Mouse (Mus musculus): ENCODE measurements around the gene Cdsn. TPM values are rescaled to one million over a fixed set of nuclear protein-coding genes. Genes with fewer than 3 reads are reported as not detected.
A peak's percentile ranks its signal among the peaks of the same experiment; 100 is the strongest.
"Not testable (repeated sequence)": the region's sequence is repeated elsewhere in the genome, so short reads cannot be mapped to it uniquely, and the experiment has no call there.

The Cdsn gene
- not detected in 2 replicates for polyA plus RNA-seq (2016; fragmentation: Nextera tagmentation; extraction: Ambion mirVana)

- Histone ChIP-seq H3K4me3 (no peak within 1 kb of the TSS), H3K36me3 (replicated peaks) (no peaks in the 10 kb centered on the region), H3K27me3 (replicated peaks; ENCODE audit: low read depth, poor library complexity, severe bottlenecking) (peaks cover 7% of the 10 kb centered on the region; the same call in 1 of the 2 replicates), H3K27ac (replicated peaks) (no peak within 1 kb of the TSS), H3K4me1 (peaks cover 10% of the 10 kb centered on the region; the same call in 1 of the 2 replicates), H3K9me3 (0 out of 2 replicates have a peak, but pooled peaks cover 4% of the 10 kb centered on the region)
- 77% methylated on average over 10 of the region's 10 CpGs for WGBS
- DNase-seq (ENCODE audit: low spot score), result no peak
These were observed at the start of gene Cdsn for GRCm38 (mm10) chr17:35551881-35552414. TSS of gene Cdsn (plus strand) at chr17:35552128.

GRCm38 (mm10) chr17:35502226-35502625, 49.7 kb upstream of the Cdsn start:
- H3K27me3 ChIP-seq (replicated peaks; ENCODE audit: low read depth, poor library complexity, severe bottlenecking), result peaks cover 52% of the 10 kb centered on the region
- no peaks in the 10 kb centered on the region for H3K9me3 ChIP-seq
- H3K36me3 ChIP-seq (replicated peaks), result no peaks in the 10 kb centered on the region
- peak; percentile 75 for DNase-seq (ENCODE audit: low spot score)
- peaks cover 25% of the 10 kb centered on the region for H3K4me1 ChIP-seq
- no peak overlapping the region for H3K4me3 ChIP-seq
- peak overlapping the region; percentile 79 for H3K27ac ChIP-seq (replicated peaks)
- WGBS, result 3% methylated on average over 6 of the region's 6 CpGs

- WGBS, result 42% methylated on average over 5 of the region's 5 CpGs
- Histone ChIP-seq H3K4me1 (peaks cover 25% of the 10 kb centered on the region), H3K27me3 (replicated peaks; ENCODE audit: low read depth, poor library complexity, severe bottlenecking) (peaks cover 57% of the 10 kb centered on the region), H3K9me3 (no peaks in the 10 kb centered on the region), H3K4me3 (no peak overlapping the region), H3K36me3 (replicated peaks) (no peaks in the 10 kb centered on the region), H3K27ac (replicated peaks) (peak overlapping the region; percentile 79)
- DNase-seq (ENCODE audit: low spot score), result no peak
These were observed 49.2 kb upstream of the Cdsn start for GRCm38 (mm10) chr17:35502762-35503161.

- WGBS, result 17% methylated on average over 5 of the region's 5 CpGs
- Histone ChIP-seq H3K27ac (replicated peaks) (0 out of 2 replicates have a peak overlapping the region, but pooled peaks have one; percentile 19), H3K36me3 (replicated peaks) (no peaks in the 10 kb centered on the region), H3K4me3 (no peak overlapping the region), H3K4me1 (peaks cover 25% of the 10 kb centered on the region), H3K27me3 (replicated peaks; ENCODE audit: low read depth, poor library complexity, severe bottlenecking) (peaks cover 68% of the 10 kb centered on the region), H3K9me3 (no peaks in the 10 kb centered on the region)
- no peak for DNase-seq (ENCODE audit: low spot score)
These were observed 48.1 kb upstream of the Cdsn start for GRCm38 (mm10) chr17:35503849-35504248.

- Histone ChIP-seq H3K4me3 (peak overlapping the region; percentile 8; the same call in 1 of the 2 replicates), H3K4me1 (peaks cover 29% of the 10 kb centered on the region), H3K27ac (replicated peaks) (no peak overlapping the region), H3K36me3 (replicated peaks) (no peaks in the 10 kb centered on the region), H3K9me3 (no peaks in the 10 kb centered on the region), H3K27me3 (replicated peaks; ENCODE audit: low read depth, poor library complexity, severe bottlenecking) (peaks cover 78% of the 10 kb centered on the region)
- 11% methylated on average over 8 of the region's 8 CpGs for WGBS
- DNase-seq (ENCODE audit: low spot score), result no peak
These were observed 47.1 kb upstream of the Cdsn start for GRCm38 (mm10) chr17:35504628-35505481.

GRCm38 (mm10) chr17:35505776-35506175, 46.2 kb upstream of the Cdsn start, which contains the start of gene Pou5f1:
TSS of gene Pou5f1 (plus strand) at chr17:35506018.
- Histone ChIP-seq H3K9me3 (no peaks in the 10 kb centered on the region), H3K4me1 (peaks cover 29% of the 10 kb centered on the region), H3K27me3 (replicated peaks; ENCODE audit: low read depth, poor library complexity, severe bottlenecking) (peaks cover 79% of the 10 kb centered on the region), H3K27ac (replicated peaks) (no peak within 1 kb of the TSS), H3K4me3 (peak within 1 kb of the TSS; percentile 8; the same call in 1 of the 2 replicates), H3K36me3 (replicated peaks) (no peaks in the 10 kb centered on the region)
- no peak for DNase-seq (ENCODE audit: low spot score)
- 17% methylated on average over 13 of the region's 13 CpGs for WGBS

GRCm38 (mm10) chr17:35506881-35507280, 45.0 kb upstream of the Cdsn start:
- H3K27me3 ChIP-seq (replicated peaks; ENCODE audit: low read depth, poor library complexity, severe bottlenecking), result peaks cover 73% of the 10 kb centered on the region
- H3K9me3 ChIP-seq, result no peaks in the 10 kb centered on the region
- 9% methylated on average over 10 of the region's 10 CpGs for WGBS
- H3K4me1 ChIP-seq, result peaks cover 29% of the 10 kb centered on the region
- DNase-seq (ENCODE audit: low spot score), result no peak
- no peak overlapping the region for H3K27ac ChIP-seq (replicated peaks)
- no peak overlapping the region for H3K4me3 ChIP-seq
- no peaks in the 10 kb centered on the region for H3K36me3 ChIP-seq (replicated peaks)

- Histone ChIP-seq H3K4me3 (no peak overlapping the region), H3K27me3 (replicated peaks; ENCODE audit: low read depth, poor library complexity, severe bottlenecking) (peaks cover 69% of the 10 kb centered on the region), H3K27ac (replicated peaks) (no peak overlapping the region), H3K36me3 (replicated peaks) (peaks cover 6% of the 10 kb centered on the region), H3K4me1 (peaks cover 20% of the 10 kb centered on the region), H3K9me3 (no peaks in the 10 kb centered on the region)
- 20% methylated on average over 13 of the region's 13 CpGs for WGBS
- no peak for DNase-seq (ENCODE audit: low spot score)
These were observed 44.2 kb upstream of the Cdsn start for GRCm38 (mm10) chr17:35507556-35508260.

- H3K4me3 ChIP-seq; DNase-seq (ENCODE audit: low spot score); H3K9me3 ChIP-seq; H3K27ac ChIP-seq (replicated peaks): not testable (repeated sequence)
- H3K36me3 ChIP-seq (replicated peaks), result peaks cover 12% of the 10 kb centered on the region
- peaks cover 19% of the 10 kb centered on the region for H3K4me1 ChIP-seq
- WGBS, result 56% methylated on average over 5 of the region's 5 CpGs
- peaks cover 68% of the 10 kb centered on the region for H3K27me3 ChIP-seq (replicated peaks; ENCODE audit: low read depth, poor library complexity, severe bottlenecking)
These were observed 43.6 kb upstream of the Cdsn start for GRCm38 (mm10) chr17:35508279-35508678.

- Histone ChIP-seq H3K27me3 (replicated peaks; ENCODE audit: low read depth, poor library complexity, severe bottlenecking) (peaks cover 58% of the 10 kb centered on the region), H3K4me1 (peaks cover 18% of the 10 kb centered on the region), H3K4me3 (no peak overlapping the region), H3K9me3 (no peaks in the 10 kb centered on the region), H3K27ac (replicated peaks) (no peak overlapping the region), H3K36me3 (replicated peaks) (peaks cover 20% of the 10 kb centered on the region)
- WGBS, result 33% methylated on average over 8 of the region's 8 CpGs
- DNase-seq (ENCODE audit: low spot score), result peak; percentile 67
These were observed 42.6 kb upstream of the Cdsn start for GRCm38 (mm10) chr17:35509284-35509683.

GRCm38 (mm10) chr17:35512916-35513626, 38.9 kb upstream of the Cdsn start:
- peaks cover 20% of the 10 kb centered on the region for H3K27me3 ChIP-seq (replicated peaks; ENCODE audit: low read depth, poor library complexity, severe bottlenecking)
- peaks cover 22% of the 10 kb centered on the region for H3K36me3 ChIP-seq (replicated peaks)
- WGBS, result 86% methylated on average over 7 of the region's 7 CpGs
- H3K27ac ChIP-seq (replicated peaks), result no peak overlapping the region
- DNase-seq (ENCODE audit: low spot score), result no peak
- peaks cover 36% of the 10 kb centered on the region for H3K4me1 ChIP-seq
- no peak overlapping the region for H3K4me3 ChIP-seq
- H3K9me3 ChIP-seq, result no peaks in the 10 kb centered on the region

GRCm38 (mm10) chr17:35513886-35514285, 38.0 kb upstream of the Cdsn start:
- Histone ChIP-seq H3K36me3 (replicated peaks) (peaks cover 22% of the 10 kb centered on the region), H3K4me1 (peaks cover 40% of the 10 kb centered on the region), H3K4me3 (peak overlapping the region; percentile 66), H3K27ac (replicated peaks) (peak overlapping the region; percentile 52; the same call in 1 of the 2 replicates), H3K27me3 (replicated peaks; ENCODE audit: low read depth, poor library complexity, severe bottlenecking) (peaks cover 12% of the 10 kb centered on the region), H3K9me3 (no peaks in the 10 kb centered on the region)
- WGBS, result 11% methylated on average over 2 of the region's 2 CpGs
- peak; percentile 82 for DNase-seq (ENCODE audit: low spot score)

Measured in embryonic facial prominence, embryonic 10.5 days (tissue).